Comparison of ENCODE assay signal across 8 mouse cellular contexts in genomic region chr9:78601046-78601730, GRCm38 (mm10). TPM values are rescaled to one million over a fixed set of nuclear protein-coding genes. Genes with fewer than 3 reads are reported as not detected.
DNase-seq lines count a peak whose midpoint lies in the region; ATAC-seq and TF ChIP-seq lines count a peak whose summit lies in the region.

No protein-coding gene starts in this region.

- H3K79me2 ChIP-seq in heart, adult 2 months (replicated peaks; ENCODE audit: control insufficient read depth, insufficient read depth, low read length) = no peaks in the 10 kb centered on the region

- H3K9ac ChIP-seq in heart, adult 2 months (ENCODE audit: low read depth, low read length) = no peak overlapping the region
- H3K9ac ChIP-seq in lung, embryonic 14.5 days = no peak overlapping the region

- H3K27ac ChIP-seq in heart, adult 2 months = no peak overlapping the region
- H3K27ac ChIP-seq in lung, embryonic 14.5 days (ENCODE audit: low read depth) = no peak overlapping the region

- no peaks in the 10 kb centered on the region for H3K9me3 ChIP-seq in lung, embryonic 14.5 days (ENCODE audit: low read depth, low read length)

- no peak for TF ChIP-seq EP300 in heart, adult 2 months (IDR thresholded peaks at IDR 0.05; ENCODE audit: insufficient read depth, low read depth, low read length)

- ATAC-seq in lung, embryonic 14.5 days (ENCODE audit: insufficient read depth) = no peak

- DNase-seq in heart, adult 2 months = no peak
- no peak for DNase-seq in heart, adult 8-10 months (ENCODE audit: low spot score)
- peak; percentile 47 for DNase-seq in lung, embryonic 14.5 days
- DNase-seq in lung, postnatal 25 days (ENCODE audit: low spot score) = no peak
- DNase-seq in NIH3T3 (ENCODE audit: low read depth) = peak; percentile 77
- DNase-seq in lung, postnatal 10 days = peak; percentile 55
- no peak for DNase-seq in gastrocnemius, postnatal 36 days
- no peak for DNase-seq in ovary, postnatal 14 days (ENCODE audit: low spot score)

- H3K36me3 ChIP-seq in heart, adult 2 months (ENCODE audit: control insufficient read depth, insufficient read depth, low read length) = no peaks in the 10 kb centered on the region
- no peaks in the 10 kb centered on the region for H3K36me3 ChIP-seq in lung, embryonic 14.5 days (ENCODE audit: insufficient read depth)

- no peak overlapping the region for H3K4me3 ChIP-seq in heart, adult 2 months
- H3K4me3 ChIP-seq in lung, embryonic 14.5 days (ENCODE audit: low read depth, low read length) = no peak overlapping the region

- intact Hi-C loops in heart, adult 2 months (cut with DNase I) = no loop called here
- intact Hi-C loops in gastrocnemius, postnatal 36 days (cut with DNase I) = no loop called here

- WGBS in heart, adult 2 months = 46% methylated on average over 4 of the region's 4 CpGs
- WGBS in lung, embryonic 14.5 days = 51% methylated on average over 4 of the region's 4 CpGs

- H3K4me1 ChIP-seq in heart, adult 2 months (ENCODE audit: control insufficient read depth, insufficient read depth, low read length) = no peaks in the 10 kb centered on the region
- H3K4me1 ChIP-seq in lung, embryonic 14.5 days (ENCODE audit: insufficient read depth) = no peaks in the 10 kb centered on the region

- peak; percentile 71 for TF ChIP-seq CTCF in heart, adult 2 months (IDR thresholded peaks at IDR 0.05)
- peak; percentile 48 for TF ChIP-seq CTCF in lung, embryonic 14.5 days (IDR thresholded peaks at IDR 0.05; ENCODE audit: low read depth)

- no peaks in the 10 kb centered on the region for H3K27me3 ChIP-seq in heart, adult 2 months (ENCODE audit: control insufficient read depth, insufficient read depth, low read length)
- H3K27me3 ChIP-seq in lung, embryonic 14.5 days (ENCODE audit: insufficient read depth, low read length) = no peaks in the 10 kb centered on the region

- H3K4me2 ChIP-seq in lung, embryonic 14.5 days = no peak overlapping the region

- no peak for TF ChIP-seq POLR2A in heart, adult 2 months (IDR thresholded peaks at IDR 0.05; ENCODE audit: insufficient read depth, low read depth, low read length)

RNA-seq across cellular contexts. Expression of gene Slc17a5, which starts 13.3 kb away (rescaled TPM):
- total RNA-seq in heart, adult 2 months (2021) = 1 to 10 TPM; 3.8 to 4.9 TPM
- 5.1 TPM in 2 replicates for polyA plus RNA-seq in heart, adult 2 months (2012; rRNA removed)
- 1 to 10 TPM; 4.5 to 7.4 (median 5.8) TPM for total RNA-seq in heart, adult 8-10 months (2022)
- 12.2 and 12.7 TPM in 2 replicates for polyA plus RNA-seq in lung, embryonic 14.5 days (2014; fragmentation: Nextera tagmentation; extraction: Ambion mirVana)
- total RNA-seq in gastrocnemius, postnatal 36 days (2021) = 1 to 10 TPM; 2.7 to 4.0 TPM

RNA-seq across cellular contexts. Expression of gene Cd109, which starts 14.2 kb away (rescaled TPM):
- under 1 TPM; 0.77 to 0.89 TPM for total RNA-seq in heart, adult 2 months (2021)
- polyA plus RNA-seq in heart, adult 2 months (2012; rRNA removed) = 0.88 and 1.3 TPM in 2 replicates
- total RNA-seq in heart, adult 8-10 months (2022) = 1 to 10 TPM in 1 of 4 experiments, under 1 TPM in 3; 0.50 to 1.2 (median 0.70) TPM
- polyA plus RNA-seq in lung, embryonic 14.5 days (2014; fragmentation: Nextera tagmentation; extraction: Ambion mirVana) = 14.2 and 14.4 TPM in 2 replicates
- total RNA-seq in gastrocnemius, postnatal 36 days (2021) = under 1 TPM; 0.46 to 0.81 TPM

Comparison
In these comparisons a context has a peak if more than half of its experiments do, and no peak if none do; other contexts are left out.
1. DNase-seq: peak in lung, embryonic 14.5 days (single experiment), NIH3T3 (single experiment) and lung, postnatal 10 days (single experiment); none in heart, adult 2 months (0 of 2), heart, adult 8-10 months (single experiment), lung, postnatal 25 days (single experiment), gastrocnemius, postnatal 36 days (0 of 2) and ovary, postnatal 14 days (single experiment).